Mouse (Mus musculus): ENCODE data around the gene Fip1l1. TPM values are rescaled to one million over a fixed set of nuclear protein-coding genes. Genes with fewer than 3 reads are reported as not detected.

The Fip1l1 gene
- total RNA-seq, 2 experiments from 2014 or later: 59.0 to 63.5 TPM

Other genes starting within 250 kb of the Fip1l1 start
- 10 to 100 TPM; 22.7 to 24.4 TPM for gene Scfd2, start 3.7 kb upstream of the Fip1l1 start, total RNA-seq (2021)
- 10 to 100 TPM; 12.1 to 14.9 TPM for gene Lnx1, start 167.5 kb downstream of the Fip1l1 start, total RNA-seq (2021)

Data from layer of hippocampus, postnatal 25 days (tissue).